Mouse (Mus musculus) fibroblast of lung, adult 2 months (primary cell): ENCODE measurements around the gene Adamts14.

ENCODE experiments used
- DNase-seq: peaks from one replicate; pipeline ENCODE4 v3.0.0-alpha.2; 2011; ENCODE audit warnings: low read depth

Adamts14 gene

GRCm38 (mm10) chr10:61232858-61233567 is 40.2 kb downstream of the Adamts14 start:
- DNase-seq, result peak; percentile 23

GRCm38 (mm10) chr10:61231756-61232155 is 41.5 kb downstream of the Adamts14 start:
- no peak for DNase-seq

GRCm38 (mm10) chr10:61226784-61227396 is 46.3 kb downstream of the Adamts14 start:
- DNase-seq, result no peak

- no peak for DNase-seq
These were observed 47.5 kb downstream of the Adamts14 start for GRCm38 (mm10) chr10:61225694-61226093.

GRCm38 (mm10) chr10:61219318-61219717 is 53.9 kb downstream of the Adamts14 start:
- no peak for DNase-seq

GRCm38 (mm10) chr10:61216163-61216562 is 57.1 kb downstream of the Adamts14 start:
- DNase-seq, result no peak

GRCm38 (mm10) chr10:61215658-61216057 is 57.6 kb downstream of the Adamts14 start:
- DNase-seq, result no peak

- no peak for DNase-seq
These were observed 60.4 kb downstream of the Adamts14 start for GRCm38 (mm10) chr10:61212817-61213216.

GRCm38 (mm10) chr10:61211743-61212142 is 61.5 kb downstream of the Adamts14 start:
- peak; percentile 14 for DNase-seq

- no peak for DNase-seq
These were observed 62.1 kb downstream of the Adamts14 start for GRCm38 (mm10) chr10:61211105-61211504.

GRCm38 (mm10) chr10:61208114-61208684 is 65.0 kb downstream of the Adamts14 start:
- DNase-seq, result no peak

GRCm38 (mm10) chr10:61203930-61204329 is 69.3 kb downstream of the Adamts14 start:
- DNase-seq, result no peak

GRCm38 (mm10) chr10:61201596-61202318 is 71.5 kb downstream of the Adamts14 start:
- no peak for DNase-seq

GRCm38 (mm10) chr10:61200998-61201397 is 72.2 kb downstream of the Adamts14 start:
- no peak for DNase-seq

- no peak for DNase-seq
These were observed 72.9 kb downstream of the Adamts14 start for GRCm38 (mm10) chr10:61200232-61200820.

GRCm38 (mm10) chr10:61199566-61200213 is 73.5 kb downstream of the Adamts14 start:
- DNase-seq, result peak; percentile 42

- DNase-seq, result no peak
These were observed 77.4 kb downstream of the Adamts14 start for GRCm38 (mm10) chr10:61195718-61196291.

- no peak for DNase-seq
These were observed 78.0 kb downstream of the Adamts14 start for GRCm38 (mm10) chr10:61195216-61195615.

GRCm38 (mm10) chr10:61194611-61195010 is 78.6 kb downstream of the Adamts14 start:
- no peak for DNase-seq

- no peak for DNase-seq
These were observed 85.2 kb downstream of the Adamts14 start for GRCm38 (mm10) chr10:61188010-61188409.

GRCm38 (mm10) chr10:61187001-61187400 is 86.2 kb downstream of the Adamts14 start:
- DNase-seq, result no peak
